Mouse (Mus musculus) liver, embryonic 14.5 days (tissue): ENCODE measurements at regions not wholly inside any gene's neighbourhood (a gene's known extent, or its start where the extent isn't known, plus 50 kb on each side); places are given as distances from the start of the nearest gene placed in this dataset.

ENCODE experiments used
- ATAC-seq: fragments of 200-750 bp; cut with Nextera tagmentation; 2 replicates; pipeline ENCODE4 v1.8.0; 2017; ENCODE audit warnings: moderate number of reproducible peaks, mild to moderate bottlenecking, moderate library complexity; ENCODE audit not compliant: insufficient read depth
- DNase-seq, 3 experiments: peaks; one replicate each; pipeline ENCODE4 v3.0.0-alpha.2; 2012 to 2013; ENCODE audit warnings: low read depth in 3 of 3, low spot score in 3 of 3
- H3K27ac ChIP-seq: fragments of 300-500 bp; sonication (generic); 2 replicates; pipeline ENCODE4 v1.5.1; 2014; ENCODE audit warnings: moderate library complexity, mild to moderate bottlenecking, control low read depth, inconsistent platforms
- H3K27me3 ChIP-seq: fragments of 300-500 bp; sonication (generic); 2 replicates; pipeline ENCODE4 v1.6.1; 2014; ENCODE audit warnings: mild to moderate bottlenecking, low read length, moderate library complexity; ENCODE audit not compliant: control insufficient read depth, insufficient read depth
- H3K36me3 ChIP-seq: fragments of 300-500 bp; sonication (generic); replicated peaks from 2 replicates; pipeline ENCODE4 v1.6.1; 2014; ENCODE audit warnings: low read depth; ENCODE audit not compliant: control insufficient read depth, insufficient read depth
- H3K4me1 ChIP-seq, 2 experiments: fragments of 200-500 bp in 1 of 2; fragments of 300-500 bp in 1 of 2; sonication (generic) in 1 of 2; replicated peaks; 2 replicates each; pipeline ENCODE4 v1.6.1; 2012 to 2014; ENCODE audit warnings: antibody characterized with exemption in 1 of 2, inconsistent platforms in 1 of 2, low read length in 1 of 2; ENCODE audit not compliant: control insufficient read depth in 2 of 2, insufficient read depth in 2 of 2
- H3K4me2 ChIP-seq: fragments of 300-500 bp; sonication (generic); 2 replicates; pipeline ENCODE4 v1.6.1; 2014; ENCODE audit warnings: low read depth, mild to moderate bottlenecking, control low read depth, moderate library complexity
- H3K4me3 ChIP-seq, 2 experiments: fragments of 200-500 bp in 1 of 2; fragments of 300-500 bp in 1 of 2; sonication (generic) in 1 of 2; 2 replicates each; pipeline ENCODE4 v1.5.1; 2012 to 2014; ENCODE audit warnings: low read depth in 2 of 2, low read length in 2 of 2, mild to moderate bottlenecking in 2 of 2, control low read depth in 1 of 2, inconsistent platforms in 1 of 2, moderate library complexity in 1 of 2; ENCODE audit not compliant: insufficient read depth in 1 of 2
- H3K9ac ChIP-seq: fragments of 300-500 bp; sonication (generic); replicated peaks from 2 replicates; pipeline ENCODE4 v1.6.1; 2014; ENCODE audit warnings: mild to moderate bottlenecking, control low read depth, moderate library complexity
- H3K9me3 ChIP-seq: fragments of 300-500 bp; sonication (generic); 2 replicates; pipeline ENCODE4 v1.6.1; 2016; ENCODE audit warnings: low read length, mixed read lengths; ENCODE audit not compliant: control insufficient read depth
- CTCF ChIP-seq: IDR thresholded peaks from 2 replicates; pipeline ENCODE4 v1.5.1; 2016; ENCODE audit warnings: antibody characterized with exemption, low read depth, control low read depth
- EP300 ChIP-seq: IDR thresholded peaks from 2 replicates; pipeline ENCODE4 v1.6.1; 2016; ENCODE audit warnings: antibody characterized with exemption, low read depth
- whole genome bisulfite sequencing: fragments of 180-500 bp; shearing (Covaris S2); extraction: QIAGEN DNeasy Blood & Tissue Kit; methylation state at CpG from one replicate; pipeline ENCODE4 v1.1.7; 2014; ENCODE audit not compliant: insufficient replicate concordance; 5-methylcytosine and 5-hydroxymethylcytosine counted together

DNA sequence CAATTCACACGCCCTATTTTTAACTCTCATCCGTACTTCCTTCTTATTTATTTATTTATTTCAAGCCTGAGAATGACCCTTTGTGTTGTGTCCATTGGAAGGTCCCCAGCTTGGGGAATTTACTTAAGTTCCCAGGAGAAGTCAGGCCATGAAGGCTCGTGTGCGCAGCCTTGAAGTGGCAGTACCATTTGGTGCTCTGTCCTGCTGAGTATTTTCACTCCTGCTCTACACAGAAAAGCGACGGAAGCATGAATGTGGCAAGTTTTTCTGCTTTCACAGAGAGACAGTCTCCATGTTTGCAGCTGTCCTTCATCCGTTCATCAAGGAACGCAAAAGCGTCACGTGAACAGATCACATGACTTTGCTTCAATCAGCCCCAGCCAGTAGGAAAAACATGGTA is 610.2 kb upstream of the Clint1 start:
- Histone ChIP-seq H3K4me2 (no peak overlapping the region), H3K9ac (no peak overlapping the region), H3K4me3 (no peak overlapping the region), H3K27me3 (no peaks in the 10 kb centered on the region), H3K4me1 (no peaks in the 10 kb centered on the region), H3K27ac (no peak overlapping the region), H3K36me3 (no peaks in the 10 kb centered on the region), H3K9me3 (no peaks in the 10 kb centered on the region)
- DNase-seq: no peak
- 68% methylated on average over 10 of the region's 10 CpGs for WGBS
- ATAC-seq: no peak
- TF ChIP-seq EP300: no peak
- TF ChIP-seq CTCF: no peak

DNA sequence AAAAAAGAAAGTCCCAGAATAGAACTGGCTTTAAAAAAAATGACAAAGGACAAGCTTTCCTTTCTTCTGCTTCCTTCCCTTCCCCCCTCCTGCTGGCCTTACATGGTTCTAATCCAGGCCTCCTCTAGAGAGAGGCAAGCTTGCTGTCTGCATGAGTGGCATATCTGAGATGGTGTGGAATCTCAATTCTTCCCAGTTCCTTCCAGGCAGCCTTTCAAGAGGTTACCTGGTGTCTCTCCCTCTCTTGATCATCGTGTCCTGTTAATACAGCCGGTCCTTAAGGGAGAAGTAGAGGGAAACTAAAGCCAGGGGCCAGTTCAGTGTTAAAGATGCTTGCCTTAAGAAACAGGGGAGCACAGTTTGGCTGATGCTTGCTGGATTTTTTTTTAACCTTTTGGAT is 607.1 kb upstream of the Clint1 start:
- ATAC-seq: no peak
- no peak for TF ChIP-seq CTCF

DNA sequence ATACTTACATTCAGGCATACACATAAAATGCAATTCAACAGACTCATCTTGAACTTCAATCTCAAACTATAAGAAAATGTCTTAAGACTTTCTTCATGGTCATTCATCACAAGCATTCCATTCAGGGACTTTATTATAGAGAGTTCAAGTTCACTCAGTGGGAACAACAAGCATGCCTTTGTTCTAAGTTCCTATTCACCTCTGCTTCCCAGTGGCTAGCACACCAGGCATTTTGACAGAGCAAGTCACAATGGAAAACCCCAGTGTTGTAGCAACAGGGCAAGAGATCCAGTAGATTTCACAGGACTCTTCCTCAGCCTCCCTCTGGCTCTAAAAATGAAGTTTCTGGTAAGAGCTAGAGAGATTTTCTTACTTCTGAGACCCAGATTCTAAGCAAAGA is 595.8 kb upstream of the Clint1 start:
- Histone ChIP-seq H3K4me1 (no peaks in the 10 kb centered on the region), H3K36me3 (no peaks in the 10 kb centered on the region), H3K27ac (no peak overlapping the region), H3K4me3 (no peak overlapping the region), H3K9ac (no peak overlapping the region), H3K4me2 (no peak overlapping the region), H3K27me3 (no peaks in the 10 kb centered on the region), H3K9me3 (no peaks in the 10 kb centered on the region)
- ATAC-seq: no peak
- TF ChIP-seq CTCF (no peak), EP300 (no peak)
- no peak for DNase-seq

More for the DNA sequence above, 607.1 kb upstream of the Clint1 start:
- Histone ChIP-seq H3K27me3 (no peaks in the 10 kb centered on the region), H3K36me3 (no peaks in the 10 kb centered on the region), H3K4me3 (no peak overlapping the region), H3K4me2 (no peak overlapping the region), H3K27ac (no peak overlapping the region), H3K4me1 (no peaks in the 10 kb centered on the region), H3K9ac (no peak overlapping the region), H3K9me3 (no peaks in the 10 kb centered on the region)
- 48% methylated on average over 2 of the region's 2 CpGs for WGBS
- DNase-seq: no peak

DNA sequence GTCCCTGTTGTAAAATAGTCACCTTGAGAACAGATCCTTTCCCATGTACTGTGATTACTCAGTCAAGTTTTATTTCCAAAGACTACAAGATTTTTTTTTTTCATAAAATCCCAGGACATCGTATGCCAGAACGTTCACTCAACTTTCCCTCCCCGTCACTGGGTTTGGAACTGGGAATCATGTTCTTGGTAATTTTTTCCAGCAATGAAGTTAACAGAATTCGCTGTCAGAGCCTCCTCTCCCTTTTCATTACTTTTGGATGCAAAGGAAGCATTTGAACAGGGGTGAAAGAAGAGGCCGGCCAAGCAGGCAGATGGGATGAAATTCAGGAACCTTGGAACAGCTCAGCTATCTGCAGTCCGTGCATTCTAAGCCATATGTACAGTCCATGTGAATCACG is 589.7 kb upstream of the Clint1 start:
- Histone ChIP-seq H3K27ac (no peak overlapping the region), H3K4me3 (no peak overlapping the region), H3K36me3 (no peaks in the 10 kb centered on the region), H3K4me1 (no peaks in the 10 kb centered on the region), H3K9ac (no peak overlapping the region), H3K9me3 (no peaks in the 10 kb centered on the region), H3K4me2 (no peak overlapping the region), H3K27me3 (no peaks in the 10 kb centered on the region)
- DNase-seq: no peak
- 63% methylated on average over 7 of the region's 7 CpGs for WGBS
- TF ChIP-seq CTCF (no peak), EP300 (no peak)
- ATAC-seq: no peak

DNA sequence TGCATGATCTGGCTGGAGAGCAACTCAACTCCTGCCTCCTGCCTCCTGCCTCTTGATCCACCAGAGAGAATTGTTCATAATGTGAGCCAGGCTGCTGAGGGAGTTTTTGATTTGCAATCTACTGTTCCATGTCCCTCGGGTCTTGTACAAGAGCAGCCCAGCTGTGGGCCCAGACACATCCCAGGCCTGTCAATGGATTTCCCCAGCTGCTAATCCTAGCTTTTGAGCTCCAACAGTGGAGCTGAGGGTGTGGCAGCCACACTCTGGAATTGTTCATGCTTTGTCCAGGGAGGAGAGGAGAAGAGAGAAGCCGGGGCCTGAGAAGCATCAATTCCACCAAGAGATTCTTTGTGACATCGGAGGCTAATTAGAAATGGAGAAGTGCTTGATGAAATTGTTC is 587.9 kb upstream of the Clint1 start:
- TF ChIP-seq CTCF (no peak), EP300 (no peak)
- Histone ChIP-seq H3K27me3 (no peaks in the 10 kb centered on the region), H3K9ac (no peak overlapping the region), H3K4me2 (no peak overlapping the region), H3K9me3 (no peaks in the 10 kb centered on the region), H3K27ac (no peak overlapping the region), H3K4me1 (no peaks in the 10 kb centered on the region), H3K36me3 (no peaks in the 10 kb centered on the region), H3K4me3 (no peak overlapping the region)
- DNase-seq: no peak
- no peak for ATAC-seq
- WGBS: 57% methylated on average over 3 of the region's 3 CpGs
